Mouse (Mus musculus): Measurements from ENCODE around the gene Wdr48. TPM values are rescaled to one million over a fixed set of nuclear protein-coding genes. Genes with fewer than 3 reads are reported as not detected.
A peak's percentile ranks its signal among the peaks of the same experiment; 100 is the strongest.

Wdr48 gene
- polyA plus RNA-seq, 1 experiment from 2014 or later: 13.9 TPM

DNA sequence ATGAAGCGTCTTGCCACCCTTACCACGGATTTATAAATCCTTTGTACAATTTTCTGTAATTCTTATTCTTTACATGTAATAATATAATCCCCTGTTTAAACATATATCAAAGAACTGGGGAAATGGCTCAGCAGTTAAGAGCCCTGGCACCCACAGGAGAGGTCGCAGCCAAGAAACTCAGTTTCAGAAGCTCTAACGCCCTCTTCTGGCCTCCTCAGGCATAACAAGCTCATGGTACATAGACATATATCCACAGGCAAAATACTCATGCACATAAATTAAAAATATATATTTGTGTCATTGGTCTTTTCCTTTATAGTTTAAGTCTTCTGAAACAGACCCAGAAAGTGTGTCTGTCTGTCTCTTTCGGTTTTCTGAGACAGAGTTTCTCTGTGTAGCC lies 79.9 kb downstream of the Wdr48 start:
- DNase-seq: no peak
- no peak for TF ChIP-seq EP300 (IDR thresholded peaks at IDR 0.05; ENCODE audit: low read depth)
- peak; percentile 37; the same call in 1 of the 2 replicates for TF ChIP-seq CTCF (IDR thresholded peaks at IDR 0.05; ENCODE audit: low read depth)

DNA sequence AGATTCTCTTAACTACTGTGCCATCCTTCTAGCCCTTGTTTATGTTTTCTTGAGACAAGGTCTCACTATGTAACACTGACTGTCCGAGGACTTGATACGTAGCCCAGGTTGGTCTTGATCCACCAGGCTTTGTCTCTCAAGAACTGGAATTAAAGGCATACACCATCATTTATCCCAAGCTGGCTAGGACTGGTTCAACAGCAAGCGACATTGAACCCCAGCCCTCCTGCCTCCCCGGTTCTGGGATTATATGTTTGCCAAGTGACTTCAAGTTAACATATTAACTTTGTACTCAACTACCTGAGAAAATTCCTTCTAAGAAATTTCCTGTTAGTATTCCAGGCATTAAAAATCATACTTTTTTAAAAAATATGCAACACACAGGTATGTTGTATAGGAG lies 80.6 kb downstream of the Wdr48 start:
- no peak overlapping the region for H3K27ac ChIP-seq (ENCODE audit: low read depth)
- DNase-seq: no peak
- H3K4me3 ChIP-seq (ENCODE audit: low read depth, low read length): no peak overlapping the region
- no peak for ATAC-seq
- H3K27me3 ChIP-seq (ENCODE audit: insufficient read depth, low read length): no peaks in the 10 kb centered on the region
- H3K4me2 ChIP-seq (ENCODE audit: low read depth, low read length): no peak overlapping the region
- peaks cover 42% of the 10 kb centered on the region for H3K36me3 ChIP-seq (replicated peaks; ENCODE audit: insufficient read depth, low read length)
- WGBS (ENCODE audit: insufficient replicate concordance): 82% methylated on average over 4 of the region's 4 CpGs
- no peaks in the 10 kb centered on the region for H3K9me3 ChIP-seq (ENCODE audit: low read length)
- H3K9ac ChIP-seq (replicated peaks): no peak overlapping the region
- TF ChIP-seq EP300 (IDR thresholded peaks at IDR 0.05; ENCODE audit: low read depth) (no peak), CTCF (IDR thresholded peaks at IDR 0.05; ENCODE audit: low read depth) (no peak)
- H3K4me1 ChIP-seq (ENCODE audit: insufficient read depth): peaks cover 48% of the 10 kb centered on the region

More for the DNA sequence above, 79.9 kb downstream of the Wdr48 start:
- H3K27ac ChIP-seq (ENCODE audit: low read depth): no peak overlapping the region
- H3K9me3 ChIP-seq (ENCODE audit: low read length): no peaks in the 10 kb centered on the region
- 74% methylated on average over 5 of the region's 5 CpGs for WGBS (ENCODE audit: insufficient replicate concordance)
- H3K4me2 ChIP-seq (ENCODE audit: low read depth, low read length): no peak overlapping the region
- H3K4me1 ChIP-seq (ENCODE audit: insufficient read depth): peaks cover 43% of the 10 kb centered on the region
- H3K4me3 ChIP-seq (ENCODE audit: low read depth, low read length): no peak overlapping the region
- peaks cover 42% of the 10 kb centered on the region for H3K36me3 ChIP-seq (replicated peaks; ENCODE audit: insufficient read depth, low read length)
- H3K9ac ChIP-seq (replicated peaks): no peak overlapping the region
- no peak for ATAC-seq
- no peaks in the 10 kb centered on the region for H3K27me3 ChIP-seq (ENCODE audit: insufficient read depth, low read length)

Other genes starting within 250 kb of the Wdr48 start
- 0.02 and 0.04 TPM in 2 replicates for gene Scn10a, start 175.6 kb upstream of the Wdr48 start, polyA plus RNA-seq (2015; fragmentation: Nextera tagmentation; extraction: Ambion mirVana)
- gene Scn11a, start 69.4 kb upstream of the Wdr48 start, polyA plus RNA-seq (2015; fragmentation: Nextera tagmentation; extraction: Ambion mirVana): not detected in 2 replicates
- gene Gorasp1, start 42.7 kb downstream of the Wdr48 start, polyA plus RNA-seq (2015; fragmentation: Nextera tagmentation; extraction: Ambion mirVana): 6.8 and 8.8 TPM in 2 replicates
- gene Ttc21a, start 42.7 kb downstream of the Wdr48 start, polyA plus RNA-seq (2015; fragmentation: Nextera tagmentation; extraction: Ambion mirVana): 0.09 and 0.22 TPM in 2 replicates
- gene Csrnp1, start 89.8 kb downstream of the Wdr48 start, polyA plus RNA-seq (2015; fragmentation: Nextera tagmentation; extraction: Ambion mirVana): 2.9 and 3.4 TPM in 2 replicates
- 0.13 TPM in 2 replicates for gene Xirp1, start 128.7 kb downstream of the Wdr48 start, polyA plus RNA-seq (2015; fragmentation: Nextera tagmentation; extraction: Ambion mirVana)
- 1.8 and 2.2 TPM in 2 replicates for gene Cx3cr1, start 175.0 kb downstream of the Wdr48 start, polyA plus RNA-seq (2015; fragmentation: Nextera tagmentation; extraction: Ambion mirVana)
- gene Ccr8, start 197.2 kb downstream of the Wdr48 start, polyA plus RNA-seq (2015; fragmentation: Nextera tagmentation; extraction: Ambion mirVana): not detected in 2 replicates
- gene Slc25a38, start 215.5 kb downstream of the Wdr48 start, polyA plus RNA-seq (2015; fragmentation: Nextera tagmentation; extraction: Ambion mirVana): 44.8 and 48.9 TPM in 2 replicates
- 681 and 692 TPM in 2 replicates for gene Rpsa, start 232.8 kb downstream of the Wdr48 start, polyA plus RNA-seq (2015; fragmentation: Nextera tagmentation; extraction: Ambion mirVana)

Data from liver, postnatal 0 days (tissue).